Mouse (Mus musculus) forebrain, embryonic 15.5 days (tissue): ENCODE measurements around the gene Dyrk1a. TPM values are rescaled to one million over a fixed set of nuclear protein-coding genes. Genes with fewer than 3 reads are reported as not detected.

ENCODE experiments used
- ATAC-seq: fragments of 200-750 bp; cut with Nextera tagmentation; replicated peaks from 2 replicates; pipeline ENCODE4 v1.8.0; 2017; ENCODE audit warnings: mild to moderate bottlenecking, moderate TSS enrichment, moderate library complexity
- H3K27ac ChIP-seq: fragments of 300-500 bp; sonication (generic); replicated peaks from 2 replicates; pipeline ENCODE4 v1.5.1; 2015; ENCODE audit warnings: mild to moderate bottlenecking, inconsistent platforms
- H3K27me3 ChIP-seq: fragments of 300-500 bp; sonication (generic); 2 replicates; pipeline ENCODE4 v1.6.1; 2015; ENCODE audit warnings: inconsistent platforms
- H3K36me3 ChIP-seq: fragments of 300-500 bp; sonication (generic); 2 replicates; pipeline ENCODE4 v1.6.1; 2015; ENCODE audit warnings: mild to moderate bottlenecking, inconsistent platforms
- H3K4me1 ChIP-seq: fragments of 300-500 bp; sonication (generic); 2 replicates; pipeline ENCODE4 v1.6.1; 2015; ENCODE audit warnings: inconsistent platforms
- H3K4me2 ChIP-seq: fragments of 300-500 bp; sonication (generic); replicated peaks from 2 replicates; pipeline ENCODE4 v1.6.1; 2015; ENCODE audit warnings: mild to moderate bottlenecking, inconsistent platforms
- H3K4me3 ChIP-seq: fragments of 300-500 bp; sonication (generic); 2 replicates; pipeline ENCODE4 v1.5.1; 2015; ENCODE audit warnings: mild to moderate bottlenecking, inconsistent platforms
- H3K9ac ChIP-seq: fragments of 300-500 bp; sonication (generic); replicated peaks from 2 replicates; pipeline ENCODE4 v1.6.1; 2015; ENCODE audit warnings: mild to moderate bottlenecking, inconsistent platforms
- H3K9me3 ChIP-seq: fragments of 300-500 bp; sonication (generic); 2 replicates; pipeline ENCODE4 v1.6.1; 2016; ENCODE audit warnings: inconsistent platforms
- WGBS: fragments of 180-500 bp; shearing (Covaris S2); methylation state at CpG from one replicate; pipeline ENCODE4 v1.1.7; 2015; ENCODE audit warnings: mixed read lengths; 5-methylcytosine and 5-hydroxymethylcytosine counted together
- polyA plus RNA-seq: library from polyadenylated mRNA; unstranded; fragments of >200 nt; fragmentation: Nextera tagmentation; extraction: Ambion mirVana; gene quantifications from 2 replicates; pipeline ENCODE4 v1.2.1, GENCODE M21; 2015

Dyrk1a gene
- polyA plus RNA-seq, 1 experiment from 2014 or later: 12.8 TPM

- H3K4me1 ChIP-seq: peaks cover 29% of the 10 kb centered on the region
- H3K27ac ChIP-seq: no peak overlapping the region
- no peak overlapping the region for H3K9ac ChIP-seq
- no peaks in the 10 kb centered on the region for H3K9me3 ChIP-seq
- no peaks in the 10 kb centered on the region for H3K27me3 ChIP-seq
- WGBS: 56% methylated on average over 5 of the region's 5 CpGs
- H3K4me3 ChIP-seq: no peak overlapping the region
- no peak overlapping the region for H3K4me2 ChIP-seq
- H3K36me3 ChIP-seq: no peaks in the 10 kb centered on the region
- ATAC-seq: no peak
Observed at GRCm38 (mm10) chr16:94627736-94628135, 57.9 kb downstream of the Dyrk1a start.

- Histone ChIP-seq H3K9ac (no peak overlapping the region), H3K36me3 (no peaks in the 10 kb centered on the region), H3K27me3 (no peaks in the 10 kb centered on the region), H3K4me2 (no peak overlapping the region), H3K9me3 (no peaks in the 10 kb centered on the region), H3K4me3 (no peak overlapping the region), H3K27ac (no peak overlapping the region), H3K4me1 (peaks cover 39% of the 10 kb centered on the region)
- WGBS: 94% methylated on average over 9 of the region's 9 CpGs
- no peak for ATAC-seq
Observed at GRCm38 (mm10) chr16:94628976-94629729, 59.3 kb downstream of the Dyrk1a start.

DNA sequence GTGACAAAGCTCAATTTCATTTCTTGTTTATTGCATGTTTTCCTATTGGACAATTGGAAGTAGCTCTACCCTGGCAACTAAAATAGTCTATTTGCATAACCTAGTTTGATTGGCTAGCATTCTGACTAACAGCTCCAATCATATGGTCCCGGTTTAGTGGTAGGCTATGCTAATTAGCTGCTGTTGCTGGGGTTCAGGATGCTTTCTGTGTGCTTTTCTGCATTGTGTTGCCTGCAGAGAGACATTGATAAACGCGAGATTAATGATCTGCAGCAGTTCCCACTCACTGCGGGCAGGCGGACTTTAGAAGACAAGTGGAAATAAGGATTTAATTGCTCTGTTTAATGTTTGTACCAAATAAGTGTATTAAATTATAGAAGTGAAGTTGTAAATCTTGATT, 62.2 kb downstream of the Dyrk1a start:
- WGBS: 2% methylated on average over 5 of the region's 5 CpGs
- Histone ChIP-seq H3K9me3 (no peaks in the 10 kb centered on the region), H3K4me1 (peaks cover 36% of the 10 kb centered on the region), H3K9ac (no peak overlapping the region), H3K27me3 (no peaks in the 10 kb centered on the region), H3K27ac (peak overlapping the region; percentile 83), H3K36me3 (no peaks in the 10 kb centered on the region), H3K4me3 (peak overlapping the region; percentile 6; the same call in 1 of the 2 replicates), H3K4me2 (peak overlapping the region; percentile 25; the same call in 1 of the 2 replicates)
- peak; percentile 95 for ATAC-seq

- Histone ChIP-seq H3K9me3 (no peaks in the 10 kb centered on the region), H3K27ac (peak overlapping the region; percentile 83), H3K4me1 (peaks cover 36% of the 10 kb centered on the region), H3K4me3 (no peak overlapping the region), H3K4me2 (no peak overlapping the region; the same call in 1 of the 2 replicates), H3K36me3 (no peaks in the 10 kb centered on the region), H3K9ac (no peak overlapping the region), H3K27me3 (no peaks in the 10 kb centered on the region)
- ATAC-seq: peak; percentile 30; the same call in 1 of the 2 replicates
- 66% methylated on average over 6 of the region's 6 CpGs for WGBS
Observed at GRCm38 (mm10) chr16:94632424-94632963, 62.7 kb downstream of the Dyrk1a start.

DNA sequence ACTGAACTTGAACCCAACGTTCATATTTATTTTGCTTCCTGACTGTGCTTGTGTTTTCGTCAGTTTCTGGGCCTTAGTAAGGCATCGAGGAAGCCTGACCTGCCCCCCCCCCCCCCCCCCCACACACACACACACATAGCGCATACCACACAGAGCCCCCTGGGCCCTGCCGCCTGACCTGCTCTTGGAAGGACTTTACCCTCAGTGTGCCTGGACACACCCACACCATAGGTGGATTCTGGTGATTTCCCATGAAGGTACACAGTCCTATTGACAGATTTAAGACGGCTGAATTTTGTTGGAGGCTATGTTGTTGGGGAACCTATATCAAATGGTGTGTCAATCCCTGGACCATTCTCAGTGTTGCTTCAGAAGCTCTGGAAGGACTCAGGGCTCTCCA, 63.2 kb downstream of the Dyrk1a start:
- H3K27ac ChIP-seq: peak overlapping the region; percentile 83; the same call in 1 of the 2 replicates
- no peaks in the 10 kb centered on the region for H3K27me3 ChIP-seq
- no peak overlapping the region for H3K4me2 ChIP-seq
- 0 out of 2 replicates have a peak, but pooled peaks have one; percentile 30 for ATAC-seq
- H3K4me3 ChIP-seq: no peak overlapping the region
- 79% methylated on average over 6 of the region's 6 CpGs for WGBS
- H3K9me3 ChIP-seq: no peaks in the 10 kb centered on the region
- H3K9ac ChIP-seq: no peak overlapping the region
- peaks cover 36% of the 10 kb centered on the region for H3K4me1 ChIP-seq
- no peaks in the 10 kb centered on the region for H3K36me3 ChIP-seq

GRCm38 (mm10) chr16:94637423-94637822, 67.6 kb downstream of the Dyrk1a start:
- 68% methylated on average over 10 of the region's 10 CpGs for WGBS
- H3K4me3 ChIP-seq: no peak overlapping the region
- H3K9ac ChIP-seq: no peak overlapping the region
- H3K36me3 ChIP-seq: no peaks in the 10 kb centered on the region
- no peak overlapping the region for H3K4me2 ChIP-seq
- H3K4me1 ChIP-seq: peaks cover 23% of the 10 kb centered on the region
- no peaks in the 10 kb centered on the region for H3K9me3 ChIP-seq
- H3K27me3 ChIP-seq: no peaks in the 10 kb centered on the region
- ATAC-seq: no peak
- no peak overlapping the region for H3K27ac ChIP-seq

DNA sequence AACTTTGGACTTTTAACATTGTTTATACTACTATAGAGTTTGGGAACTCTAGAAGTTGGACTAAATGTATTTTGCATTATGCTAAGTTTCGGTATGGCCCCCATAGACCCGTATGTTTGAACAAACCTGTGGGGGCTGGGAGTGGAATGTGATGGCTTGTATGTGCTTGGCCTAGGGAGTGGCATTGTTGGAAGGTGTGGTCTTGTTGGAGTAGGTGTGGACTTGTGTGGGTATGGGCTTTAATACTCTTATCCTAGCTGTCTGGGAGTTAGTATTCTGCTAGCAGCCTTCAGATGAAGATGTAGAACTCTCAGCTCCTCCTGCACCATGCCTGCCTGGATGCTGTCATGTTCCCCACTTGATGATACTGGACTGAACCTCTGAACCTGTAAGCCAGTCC, 72.0 kb downstream of the Dyrk1a start:
- no peaks in the 10 kb centered on the region for H3K27me3 ChIP-seq
- 97% methylated on average over 2 of the region's 2 CpGs for WGBS
- H3K9ac ChIP-seq: no peak overlapping the region
- peaks cover 13% of the 10 kb centered on the region; the same call in 1 of the 2 replicates for H3K4me1 ChIP-seq
- H3K4me2 ChIP-seq: no peak overlapping the region
- H3K27ac ChIP-seq: no peak overlapping the region
- no peaks in the 10 kb centered on the region for H3K36me3 ChIP-seq
- ATAC-seq: no peak
- no peaks in the 10 kb centered on the region for H3K9me3 ChIP-seq
- H3K4me3 ChIP-seq: no peak overlapping the region

GRCm38 (mm10) chr16:94647153-94647552, 77.3 kb downstream of the Dyrk1a start:
- Histone ChIP-seq H3K4me3 (no peak overlapping the region), H3K4me1 (peaks cover 31% of the 10 kb centered on the region), H3K27me3 (no peaks in the 10 kb centered on the region), H3K9ac (no peak overlapping the region), H3K36me3 (no peaks in the 10 kb centered on the region), H3K4me2 (no peak overlapping the region), H3K27ac (no peak overlapping the region), H3K9me3 (no peaks in the 10 kb centered on the region)
- 72% methylated on average over 5 of the region's 5 CpGs for WGBS
- ATAC-seq: no peak

GRCm38 (mm10) chr16:94647925-94648324, 78.1 kb downstream of the Dyrk1a start:
- ATAC-seq: no peak
- H3K4me1 ChIP-seq: peaks cover 35% of the 10 kb centered on the region
- no peaks in the 10 kb centered on the region for H3K36me3 ChIP-seq
- H3K4me2 ChIP-seq: no peak overlapping the region
- H3K9me3 ChIP-seq: no peaks in the 10 kb centered on the region
- no peaks in the 10 kb centered on the region for H3K27me3 ChIP-seq
- H3K27ac ChIP-seq: no peak overlapping the region
- H3K4me3 ChIP-seq: no peak overlapping the region
- H3K9ac ChIP-seq: no peak overlapping the region
- 83% methylated on average over 2 of the region's 2 CpGs for WGBS

GRCm38 (mm10) chr16:94649861-94650260, 80.1 kb downstream of the Dyrk1a start:
- H3K4me3 ChIP-seq: no peak overlapping the region
- no peak overlapping the region for H3K27ac ChIP-seq
- no peak overlapping the region for H3K4me2 ChIP-seq
- H3K4me1 ChIP-seq: peaks cover 39% of the 10 kb centered on the region
- no peak overlapping the region for H3K9ac ChIP-seq
- H3K27me3 ChIP-seq: no peaks in the 10 kb centered on the region
- no peaks in the 10 kb centered on the region for H3K36me3 ChIP-seq
- no peak for ATAC-seq
- WGBS: 85% methylated on average over 3 of the region's 3 CpGs
- H3K9me3 ChIP-seq: no peaks in the 10 kb centered on the region

- Histone ChIP-seq H3K36me3 (no peaks in the 10 kb centered on the region), H3K4me2 (no peak overlapping the region), H3K4me1 (peaks cover 46% of the 10 kb centered on the region), H3K27ac (no peak overlapping the region), H3K4me3 (no peak overlapping the region), H3K9ac (no peak overlapping the region), H3K27me3 (no peaks in the 10 kb centered on the region), H3K9me3 (no peaks in the 10 kb centered on the region)
- no peak for ATAC-seq
- WGBS: 68% methylated on average over 4 of the region's 4 CpGs
Observed at GRCm38 (mm10) chr16:94652091-94652713, 82.4 kb downstream of the Dyrk1a start.

DNA sequence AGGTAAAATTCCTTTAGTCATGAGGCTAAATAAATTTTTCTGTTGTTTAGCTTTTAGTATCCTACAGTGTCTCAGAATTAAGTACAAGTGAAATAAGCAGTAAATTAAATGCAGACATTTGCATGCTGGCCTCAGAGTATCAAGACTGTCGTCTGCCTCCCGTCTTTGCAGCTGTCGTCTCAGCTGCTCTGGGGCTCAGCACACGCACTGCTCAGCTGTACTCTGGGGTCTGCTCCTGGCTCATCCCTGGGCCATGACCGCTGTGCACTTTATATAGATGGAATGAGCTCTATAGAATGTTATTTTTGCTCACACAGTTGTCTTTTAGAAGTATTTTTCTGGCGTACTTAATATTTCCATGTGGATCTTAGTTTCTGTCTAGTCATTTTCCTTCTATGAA, 85.3 kb downstream of the Dyrk1a start:
- 0 out of 2 replicates have a peak overlapping the region, but pooled peaks have one; percentile 34 for H3K27ac ChIP-seq
- no peak overlapping the region for H3K9ac ChIP-seq
- peak; percentile 67 for ATAC-seq
- H3K4me1 ChIP-seq: peaks cover 32% of the 10 kb centered on the region
- no peak overlapping the region for H3K4me2 ChIP-seq
- WGBS: 51% methylated on average over 6 of the region's 6 CpGs
- H3K27me3 ChIP-seq: no peaks in the 10 kb centered on the region
- no peak overlapping the region for H3K4me3 ChIP-seq
- H3K9me3 ChIP-seq: no peaks in the 10 kb centered on the region
- no peaks in the 10 kb centered on the region for H3K36me3 ChIP-seq
